Mouse (Mus musculus) MN1 (cell line): ENCODE data around the gene Gja4.

ENCODE experiments used
- DNase-seq: peaks from one replicate; pipeline ENCODE4 v3.0.0-alpha.2; 2016; ENCODE audit warnings: low spot score

Gene Gja4

DNA sequence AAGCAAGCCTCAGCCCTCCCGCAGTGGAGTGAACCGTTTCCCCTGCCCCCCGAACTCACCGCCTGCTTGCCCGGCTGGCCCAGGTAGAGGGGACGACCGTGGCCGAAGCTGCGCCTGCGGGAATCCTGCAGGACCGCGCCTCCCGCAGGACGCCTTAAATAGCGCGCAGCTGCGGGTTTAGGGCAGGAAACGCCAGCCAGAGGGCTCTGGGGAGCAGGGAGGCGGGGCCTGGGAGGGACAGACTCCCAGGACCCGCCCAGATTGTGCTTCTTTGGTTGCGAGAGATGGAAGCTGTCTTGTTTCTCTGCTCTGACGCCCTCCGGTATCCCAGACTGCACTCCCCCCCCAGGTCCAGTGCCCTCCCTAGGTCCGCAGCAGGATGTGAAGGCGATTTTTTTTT, at the start of gene Gja4:
Gene Gja4 (minus strand): TSS at position 179 of the 400 bp plus-strand sequence.
- peak; percentile 85 for DNase-seq

DNA sequence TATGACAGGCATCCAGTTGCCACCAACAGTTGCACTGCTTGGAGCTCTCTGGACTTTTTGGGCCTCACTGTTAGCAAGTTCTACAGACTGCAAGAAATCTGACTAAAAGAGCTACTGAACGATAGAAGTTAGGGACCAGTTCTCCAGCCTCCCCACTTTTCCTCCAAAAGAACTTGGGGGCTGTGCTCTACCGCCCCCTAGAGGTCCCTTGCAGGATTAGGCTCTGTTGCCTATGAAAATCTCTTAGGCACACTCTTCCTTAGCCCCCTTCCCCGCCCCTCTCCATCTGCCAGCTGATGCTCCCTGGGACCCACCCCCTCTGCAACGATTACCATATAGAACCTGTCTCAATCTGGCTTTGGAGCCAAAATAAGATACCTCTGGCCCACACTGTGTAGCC, 49.5 kb upstream of the Gja4 start:
- DNase-seq: no peak

DNA sequence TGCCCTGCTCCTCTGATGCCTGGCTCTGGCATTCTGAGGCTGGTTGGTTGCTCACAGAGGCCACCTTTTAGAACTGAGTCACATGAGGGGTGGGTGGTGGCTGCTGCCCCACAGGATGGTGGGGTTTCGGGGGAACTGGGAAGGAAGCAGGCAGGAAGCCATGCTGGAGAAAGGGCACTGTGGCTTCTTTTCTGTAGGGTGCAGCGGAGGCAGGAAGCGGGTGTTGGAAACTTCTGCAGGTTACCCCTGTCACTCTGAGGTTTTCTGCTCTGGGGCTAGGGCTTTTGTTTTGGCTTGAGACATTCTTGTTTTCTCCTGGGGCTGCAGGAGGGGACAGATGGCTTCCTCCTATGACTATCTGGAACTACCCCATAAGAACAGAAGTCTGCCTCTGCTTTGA, 48.7 kb upstream of the Gja4 start:
- DNase-seq: no peak

DNA sequence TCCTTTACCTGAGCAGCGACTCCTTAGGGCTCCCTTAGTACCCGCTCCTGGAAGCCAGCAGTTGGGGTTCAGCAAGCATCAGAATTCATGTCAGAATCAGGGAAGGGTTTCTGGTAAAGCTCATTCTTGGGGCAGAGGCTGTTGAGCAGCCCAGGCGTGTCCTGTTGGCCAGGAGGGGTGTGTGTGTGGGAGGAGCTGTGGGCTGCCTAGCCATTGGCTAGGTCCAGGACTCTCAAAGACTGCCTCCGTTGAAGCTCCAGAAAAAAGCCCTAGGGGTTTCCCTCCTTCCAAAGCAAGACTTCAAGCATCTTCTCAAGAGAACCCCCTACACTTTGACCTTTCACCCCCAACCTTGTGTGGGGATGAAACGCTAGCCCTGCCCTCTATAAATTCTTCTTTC, 44.2 kb upstream of the Gja4 start, which contains the start of gene Gjb5:
Gene Gjb5 (minus strand): TSS at position 164 of the 400 bp plus-strand sequence.
- DNase-seq: no peak

DNA sequence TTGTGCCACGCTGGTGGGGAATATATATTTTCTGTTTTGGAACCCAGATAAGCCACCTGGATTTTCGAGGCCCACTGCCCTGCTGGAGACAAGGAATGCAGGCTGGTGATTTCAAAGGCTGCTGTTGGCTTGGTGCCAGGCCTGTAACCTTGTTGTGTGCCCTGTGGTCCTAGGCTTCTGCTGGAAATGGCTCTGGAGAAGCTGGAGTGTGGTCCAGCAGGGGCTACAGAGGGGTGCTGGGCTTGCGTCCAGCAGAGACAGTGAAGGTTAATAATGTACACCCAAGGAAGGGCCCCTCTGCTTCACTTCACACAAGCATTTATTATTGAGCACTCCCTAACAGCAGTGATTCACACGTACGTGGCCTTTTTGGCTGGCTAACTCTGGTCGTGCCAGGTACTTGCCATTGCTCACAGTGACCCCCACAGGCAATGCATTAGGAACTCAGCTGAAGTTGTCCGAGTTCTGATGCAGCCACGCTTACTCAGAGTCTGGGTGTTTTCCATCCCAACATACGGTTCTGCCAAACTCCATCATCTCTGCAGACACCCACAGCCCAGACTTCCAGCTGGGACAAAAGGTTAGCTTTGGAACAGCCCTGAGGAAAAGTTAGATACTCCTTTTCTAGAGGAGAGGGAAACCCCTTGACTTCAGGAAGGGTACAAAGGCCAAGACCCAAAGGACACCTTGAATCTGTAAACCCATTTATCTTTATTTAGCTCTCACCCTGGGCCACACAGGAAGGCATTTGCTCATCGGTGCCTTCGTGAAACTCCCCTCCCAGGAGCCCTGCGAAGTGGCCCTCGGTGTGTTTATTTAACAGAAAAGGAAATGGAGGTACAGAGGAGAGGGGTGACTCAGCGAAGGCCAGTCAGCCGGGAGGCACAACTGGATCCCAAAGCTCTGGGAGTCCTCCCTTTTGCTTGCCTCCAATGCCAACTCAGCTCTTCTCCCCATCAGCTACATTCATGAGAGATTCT, 41.0 kb upstream of the Gja4 start:
- no peak for DNase-seq

DNA sequence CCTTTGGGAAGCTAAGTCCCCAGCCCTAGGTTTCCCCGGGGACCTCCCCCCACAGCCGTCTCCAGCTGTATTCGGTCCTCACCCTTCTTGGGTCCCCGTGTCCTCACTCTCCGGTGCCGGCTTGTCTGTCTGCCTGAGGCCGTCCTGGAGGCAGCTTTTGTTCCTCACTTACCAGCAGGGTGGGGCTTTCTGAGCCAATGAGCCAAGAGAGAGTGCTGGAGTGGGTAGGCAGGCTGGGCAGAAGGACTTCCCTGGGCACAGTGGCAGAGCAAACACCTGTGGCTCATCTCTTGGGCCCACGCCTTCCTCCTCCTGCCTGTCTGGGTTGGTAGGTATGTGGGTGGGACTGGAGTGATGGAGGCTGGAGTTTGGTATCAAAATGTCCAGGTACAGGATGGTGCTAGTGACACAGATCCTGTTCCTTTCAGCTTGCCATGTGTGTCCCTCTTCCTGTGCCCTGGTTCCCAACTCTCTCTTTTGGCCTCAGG, 40.2 kb upstream of the Gja4 start, which contains the start of gene Gjb4:
Gene Gjb4 (minus strand): TSS at position 131 of the 488 bp plus-strand sequence.
- DNase-seq: no peak

DNA sequence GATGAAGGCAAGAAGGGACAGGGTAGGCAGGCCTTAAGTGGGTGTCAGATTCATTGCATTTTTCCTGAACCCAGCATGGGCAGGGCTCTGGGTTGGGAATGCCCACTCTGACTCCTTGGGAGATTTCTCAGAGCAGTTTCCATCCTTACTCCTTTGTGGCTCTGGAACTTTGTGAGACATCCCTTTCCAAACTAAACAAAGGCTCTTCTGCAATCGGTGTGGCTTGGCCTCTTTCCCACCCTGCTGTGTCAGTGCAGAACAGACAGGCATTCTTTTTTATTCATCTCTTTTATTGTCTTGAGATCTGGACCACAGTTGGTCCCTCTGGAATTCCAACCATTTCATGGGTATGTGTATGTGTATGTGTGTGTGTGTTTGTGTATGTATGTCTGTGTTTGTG, 38.8 kb upstream of the Gja4 start:
- DNase-seq: no peak

DNA sequence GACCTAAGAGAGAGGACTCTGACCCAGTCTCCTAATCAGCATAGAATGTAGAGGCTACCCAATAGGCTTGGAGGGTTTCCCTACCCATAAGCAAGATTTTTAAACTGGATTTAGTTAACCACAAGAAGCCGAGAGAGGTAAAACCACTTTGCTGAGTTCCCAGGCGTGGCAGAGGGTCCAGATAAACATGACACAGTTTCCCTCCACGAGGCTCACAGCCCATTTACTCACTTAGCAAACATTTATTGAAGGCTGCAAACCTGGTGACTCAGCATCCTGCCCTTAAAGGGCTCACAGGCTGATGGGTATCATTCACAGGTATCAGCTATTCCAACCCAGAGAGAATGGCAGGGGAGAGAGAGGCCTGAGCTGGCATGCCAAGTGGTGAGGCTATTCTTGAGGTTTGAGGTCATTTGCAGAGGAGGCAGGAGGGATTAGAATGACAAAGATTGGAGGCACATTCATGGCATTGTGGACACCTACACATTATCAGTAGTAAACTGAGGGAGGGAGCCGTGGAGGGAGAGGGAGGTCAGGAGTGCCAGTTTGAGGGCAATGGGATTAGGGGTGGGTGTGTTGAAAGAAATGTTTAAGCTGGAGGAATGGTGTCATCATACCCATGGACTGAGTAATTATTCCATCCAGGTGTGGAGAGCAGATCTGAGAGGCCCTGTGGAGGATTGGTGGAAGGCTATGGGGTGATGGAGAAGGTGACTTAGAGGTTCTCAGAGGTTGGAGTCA, 35.9 kb upstream of the Gja4 start:
- no peak for DNase-seq

DNA sequence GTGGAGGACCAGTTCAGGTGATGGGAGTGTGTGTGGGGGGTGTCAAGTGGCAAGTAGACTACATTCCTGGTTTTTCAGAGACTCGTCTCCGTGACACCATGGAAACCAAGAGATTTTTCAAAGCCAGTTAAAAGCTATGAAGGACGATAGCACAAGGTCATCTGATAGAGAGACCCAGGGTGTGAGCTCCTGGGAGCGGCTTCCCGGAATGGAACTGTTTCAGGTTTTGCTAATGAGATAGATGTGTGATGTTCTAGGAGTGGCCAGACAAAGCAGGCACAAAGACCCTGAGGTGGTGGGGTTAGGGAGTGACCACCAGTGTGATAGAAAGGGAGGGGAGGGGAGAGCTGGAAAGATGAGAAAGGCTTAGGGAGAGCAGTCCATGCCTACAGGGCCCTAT, 31.2 kb upstream of the Gja4 start:
- DNase-seq: no peak

DNA sequence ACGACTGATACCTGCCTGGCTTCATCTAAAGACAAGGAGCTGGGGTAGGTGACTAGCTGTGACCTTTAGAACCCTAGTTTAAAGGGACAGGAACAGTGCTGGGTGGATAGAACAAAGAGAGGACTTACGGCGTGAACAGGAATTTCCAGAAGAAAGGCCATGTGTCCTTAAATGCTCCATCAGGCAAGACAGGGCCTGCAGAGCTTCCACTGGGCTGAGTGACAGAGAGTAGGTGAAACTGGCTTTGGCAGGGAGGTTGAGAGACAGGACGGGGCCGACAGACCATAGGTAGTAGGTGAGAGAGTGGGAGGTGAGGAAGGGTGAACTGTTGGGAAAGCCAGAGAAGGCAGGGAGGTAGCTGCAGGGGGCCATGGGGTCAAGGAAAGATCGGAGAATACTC, 27.5 kb upstream of the Gja4 start:
- no peak for DNase-seq

DNA sequence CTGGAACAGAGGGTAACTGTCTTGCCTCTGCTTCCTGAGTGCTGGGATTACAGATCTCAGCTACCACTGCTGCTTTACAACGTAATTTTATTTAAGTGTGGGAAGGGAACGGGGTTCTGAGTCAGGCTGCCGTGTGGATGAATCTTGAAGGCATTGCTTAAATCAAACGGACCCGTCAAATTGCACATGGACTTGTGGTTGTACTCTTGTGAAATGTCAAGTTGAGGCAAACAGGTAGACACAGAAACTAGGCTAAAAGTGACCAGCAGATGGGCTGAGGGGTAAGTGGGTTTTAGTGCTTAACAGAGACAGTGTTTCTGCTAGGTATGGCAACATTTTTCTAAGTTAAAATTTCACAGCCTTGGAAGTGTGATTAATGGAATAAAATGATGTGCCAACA, 23.8 kb upstream of the Gja4 start:
- no peak for DNase-seq

DNA sequence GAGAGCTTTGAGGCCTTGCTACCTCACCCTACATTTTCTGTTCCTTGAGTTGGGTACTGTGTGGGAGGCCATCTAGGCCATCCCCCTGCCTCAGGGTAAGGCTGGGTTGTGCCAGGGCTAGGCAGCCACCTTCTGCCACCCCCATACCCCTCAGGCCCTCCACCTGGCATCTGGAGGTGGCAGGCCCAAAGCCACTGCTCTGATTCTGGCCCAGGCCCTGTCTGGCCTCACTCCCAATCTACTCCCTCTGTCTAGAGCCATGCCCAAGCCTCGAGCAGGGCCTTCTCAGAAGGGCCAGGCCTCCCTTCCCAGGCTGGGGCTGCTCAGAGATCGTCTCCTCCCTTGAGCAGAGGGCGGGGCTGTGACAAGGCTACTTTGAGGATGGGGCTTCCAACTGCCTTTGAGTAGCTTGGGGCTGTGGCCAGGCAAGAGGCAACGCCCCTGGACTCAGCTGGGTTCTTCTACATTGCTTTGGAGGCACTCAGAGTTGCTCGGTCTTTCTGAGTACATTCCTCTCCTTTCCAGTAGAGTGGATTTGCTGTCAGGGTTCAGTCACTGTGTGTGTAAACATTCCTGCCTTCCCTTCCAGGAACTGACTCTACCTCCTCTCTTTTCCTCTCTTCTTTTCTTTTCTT, 21.1 kb upstream of the Gja4 start:
- no peak for DNase-seq

DNA sequence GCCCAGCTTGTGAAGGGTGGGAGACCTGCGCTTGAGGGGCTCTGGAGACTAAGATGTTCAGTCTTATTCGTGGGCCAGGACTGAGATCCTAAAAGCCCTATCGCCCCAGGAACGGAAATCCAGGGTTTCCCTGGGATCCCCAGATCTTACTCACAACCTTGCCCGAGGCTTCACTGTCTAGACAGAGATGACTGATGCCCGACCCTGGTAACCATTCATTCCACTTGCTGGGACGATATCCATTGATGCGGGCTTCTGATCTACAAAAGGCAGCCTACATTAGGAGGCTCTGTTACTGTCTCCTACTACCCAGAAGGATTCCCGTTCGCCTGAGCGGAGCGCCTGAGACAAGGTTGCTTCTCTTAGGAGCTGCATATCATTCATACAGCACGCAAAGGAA, 17.3 kb upstream of the Gja4 start:
- DNase-seq: no peak

DNA sequence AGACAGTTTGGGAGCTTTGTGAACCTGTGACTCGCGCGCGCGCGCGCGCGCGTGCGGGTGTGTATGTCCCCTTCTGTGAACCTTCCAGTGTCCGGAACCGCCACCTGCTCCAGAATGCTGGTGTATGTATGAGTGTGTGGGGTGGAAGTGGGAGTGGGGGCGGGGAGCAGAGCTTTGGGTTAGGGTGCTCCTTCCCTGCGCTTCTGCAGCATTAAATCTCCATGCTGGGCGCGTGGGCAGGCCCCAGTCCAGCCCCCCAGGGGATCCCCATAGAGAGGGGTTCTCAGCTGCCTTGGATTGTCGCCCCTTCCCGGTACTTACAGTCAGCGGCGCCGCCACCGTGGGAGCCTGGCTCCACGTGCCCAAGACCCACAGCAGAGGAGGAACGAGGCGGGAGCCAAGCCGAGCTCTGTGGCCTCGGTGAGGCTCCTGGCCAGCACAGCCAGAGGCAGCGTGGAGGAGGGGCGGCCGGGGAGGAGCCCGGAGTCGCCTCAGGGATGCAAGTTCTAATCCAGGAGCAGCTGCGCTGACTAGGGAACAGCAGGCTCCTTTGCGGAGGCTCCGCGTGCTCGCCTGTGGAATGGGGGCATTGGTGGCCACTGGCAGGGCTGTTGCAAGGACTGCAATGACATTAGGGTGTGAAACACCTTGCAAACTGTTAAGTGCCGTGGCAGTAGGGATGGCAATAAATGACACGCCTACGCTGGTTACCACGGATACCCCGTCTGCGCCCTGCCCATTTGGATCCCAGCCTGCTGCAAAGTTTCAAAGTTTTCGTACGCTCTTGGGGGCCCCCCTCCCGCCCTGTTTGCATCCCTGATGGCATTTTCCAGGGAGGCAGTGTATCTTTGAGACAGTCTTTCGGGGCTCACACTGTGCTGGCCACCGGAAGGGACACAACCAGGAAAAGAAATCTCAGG, 16.6 kb upstream of the Gja4 start, which contains the start of gene Gjb3:
Gene Gjb3 (minus strand): TSS at position 664 of the 920 bp plus-strand sequence.
- DNase-seq: no peak

DNA sequence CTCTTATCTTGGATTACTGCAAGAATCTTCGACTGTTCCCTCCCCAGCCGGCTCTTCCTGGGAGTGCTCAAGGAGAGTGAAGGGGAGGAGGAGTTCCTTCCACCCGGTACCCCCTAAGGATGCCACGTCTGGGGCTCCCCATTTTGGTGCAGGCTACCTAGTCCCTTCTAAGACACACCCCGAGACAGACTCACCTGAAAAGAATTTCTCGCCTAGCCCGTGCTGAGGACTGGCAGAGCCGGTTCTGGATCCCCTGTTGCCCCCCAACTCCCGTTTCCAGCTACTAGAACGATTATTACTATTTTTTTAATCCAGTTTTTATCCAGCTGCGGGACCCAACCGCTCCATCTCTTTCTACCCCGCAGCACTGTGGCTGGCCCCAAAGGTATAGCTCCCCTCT, 15.9 kb upstream of the Gja4 start:
- DNase-seq: no peak

DNA sequence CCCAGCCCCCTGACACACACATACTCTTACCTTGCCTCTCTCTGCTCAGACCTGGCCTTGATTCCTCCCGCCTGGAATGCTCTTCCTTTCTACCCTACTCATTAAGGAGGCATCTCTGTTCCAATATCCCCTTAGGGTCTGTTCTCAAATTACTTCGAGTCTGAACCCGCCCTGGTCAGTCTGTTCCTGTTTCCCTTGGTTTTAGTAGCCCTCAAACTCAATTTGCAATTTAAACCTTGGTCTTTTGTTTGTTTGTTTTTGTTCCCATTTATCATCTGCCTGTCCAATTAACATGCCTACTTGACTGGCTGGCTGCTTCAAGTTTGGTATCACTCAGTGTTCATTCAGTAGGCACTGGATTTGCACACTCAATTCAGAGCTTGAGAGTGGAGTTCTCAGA, 15.2 kb upstream of the Gja4 start:
- DNase-seq: no peak

DNA sequence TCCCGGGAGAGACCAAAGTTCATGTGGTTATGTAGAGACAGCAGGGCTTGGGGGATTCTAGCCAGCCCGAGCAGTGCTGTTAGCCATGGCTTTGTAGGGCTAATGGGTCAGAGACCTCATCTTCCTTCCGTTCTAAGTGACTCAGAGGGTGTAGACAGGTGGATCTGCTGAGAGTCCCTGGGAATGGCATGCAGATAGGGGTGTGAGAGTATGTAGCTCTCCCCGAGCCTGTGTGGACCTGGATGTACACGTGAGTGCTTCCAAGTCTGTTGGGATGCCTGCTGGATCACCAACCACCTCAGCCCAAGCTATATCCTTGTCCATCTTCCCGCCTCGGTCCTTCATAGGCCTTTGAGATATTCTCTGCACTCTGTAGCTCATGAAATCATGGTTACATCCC, 14.5 kb upstream of the Gja4 start:
- DNase-seq: no peak

DNA sequence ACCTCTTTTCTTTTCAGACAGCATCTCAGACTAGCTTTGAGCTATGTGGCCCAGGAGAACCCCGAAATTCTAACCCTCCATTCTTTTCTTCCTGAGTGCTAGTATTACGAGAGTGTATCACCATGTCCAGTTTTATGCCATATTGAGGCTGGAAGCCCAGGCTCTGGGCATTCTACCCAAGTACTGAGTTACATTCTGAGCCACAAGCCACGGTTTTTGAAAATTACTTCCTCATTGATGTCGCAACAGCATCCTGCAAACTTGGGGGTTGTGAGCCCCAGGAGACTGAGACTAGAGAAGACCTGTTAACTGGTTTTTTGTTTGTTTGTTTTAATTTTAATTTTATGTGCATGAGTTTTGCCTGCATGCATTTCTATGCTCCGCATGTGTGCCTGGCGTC, 13.9 kb upstream of the Gja4 start:
- DNase-seq: no peak

DNA sequence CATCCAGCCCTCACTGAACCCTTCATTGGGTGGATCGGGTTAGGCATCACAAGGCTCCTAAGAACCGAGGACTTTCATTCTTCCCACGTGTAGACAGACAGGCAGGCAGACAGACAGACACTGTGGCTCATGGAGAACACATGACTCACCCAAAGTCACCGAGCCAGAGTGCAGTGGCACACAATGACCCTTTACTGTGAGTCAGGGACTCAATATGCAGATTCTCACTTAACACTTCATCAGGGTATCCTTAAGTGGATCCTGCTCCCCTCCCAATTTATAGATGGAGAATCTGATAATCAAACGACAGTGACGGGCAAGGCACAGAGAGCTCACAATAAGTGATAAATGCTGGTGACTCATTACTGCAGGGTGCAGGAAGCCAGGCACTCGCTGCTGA, 13.4 kb upstream of the Gja4 start:
- DNase-seq: peak; percentile 32

DNA sequence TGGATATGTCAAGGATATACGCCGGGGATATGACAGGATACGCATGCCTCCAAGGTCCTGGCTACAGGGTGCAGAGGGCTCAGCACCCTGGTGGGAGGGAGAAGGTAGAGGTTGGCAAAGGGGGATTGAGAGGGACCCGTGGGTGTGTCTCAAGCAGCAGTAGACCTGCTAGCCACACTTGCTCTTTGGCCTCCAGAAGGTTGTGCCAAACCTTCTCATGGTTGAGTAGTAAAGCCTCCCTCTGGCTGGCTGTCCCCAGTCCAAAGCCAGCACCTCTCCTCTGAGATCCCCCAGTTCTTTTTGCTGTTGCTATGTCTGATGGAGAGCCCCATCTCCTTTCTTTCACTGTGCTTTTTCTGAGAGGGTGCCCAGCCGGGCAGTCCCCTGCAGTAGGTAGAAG, 11.4 kb upstream of the Gja4 start:
- no peak for DNase-seq

DNA sequence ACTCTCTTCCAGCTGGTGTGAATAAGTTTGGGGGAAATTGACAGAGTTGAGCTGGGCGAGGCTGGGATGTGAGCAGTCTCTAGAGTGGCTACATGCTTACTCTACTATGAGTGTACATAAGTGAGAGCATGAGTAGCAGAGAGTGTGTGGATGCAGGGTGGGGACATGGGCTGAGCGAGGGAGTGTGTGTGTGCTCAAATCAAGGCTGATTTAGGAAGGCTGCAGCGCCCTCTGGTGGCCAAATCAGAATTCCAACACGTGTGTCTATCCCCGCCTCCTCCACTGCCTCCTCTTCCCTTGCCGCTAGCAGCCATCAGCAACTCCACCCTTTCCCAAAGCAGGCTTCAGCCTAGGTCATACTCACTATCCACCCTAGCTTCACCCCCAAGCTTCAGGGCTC, 10.9 kb upstream of the Gja4 start:
- DNase-seq: peak; percentile 81
